Mouse (Mus musculus): ENCODE measurements around the gene Arhgef7. TPM values are rescaled to one million over a fixed set of nuclear protein-coding genes. Genes with fewer than 3 reads are reported as not detected.

The Arhgef7 gene
- polyA plus RNA-seq, 1 experiment from 2014 or later, result 27.7 TPM

DNA sequence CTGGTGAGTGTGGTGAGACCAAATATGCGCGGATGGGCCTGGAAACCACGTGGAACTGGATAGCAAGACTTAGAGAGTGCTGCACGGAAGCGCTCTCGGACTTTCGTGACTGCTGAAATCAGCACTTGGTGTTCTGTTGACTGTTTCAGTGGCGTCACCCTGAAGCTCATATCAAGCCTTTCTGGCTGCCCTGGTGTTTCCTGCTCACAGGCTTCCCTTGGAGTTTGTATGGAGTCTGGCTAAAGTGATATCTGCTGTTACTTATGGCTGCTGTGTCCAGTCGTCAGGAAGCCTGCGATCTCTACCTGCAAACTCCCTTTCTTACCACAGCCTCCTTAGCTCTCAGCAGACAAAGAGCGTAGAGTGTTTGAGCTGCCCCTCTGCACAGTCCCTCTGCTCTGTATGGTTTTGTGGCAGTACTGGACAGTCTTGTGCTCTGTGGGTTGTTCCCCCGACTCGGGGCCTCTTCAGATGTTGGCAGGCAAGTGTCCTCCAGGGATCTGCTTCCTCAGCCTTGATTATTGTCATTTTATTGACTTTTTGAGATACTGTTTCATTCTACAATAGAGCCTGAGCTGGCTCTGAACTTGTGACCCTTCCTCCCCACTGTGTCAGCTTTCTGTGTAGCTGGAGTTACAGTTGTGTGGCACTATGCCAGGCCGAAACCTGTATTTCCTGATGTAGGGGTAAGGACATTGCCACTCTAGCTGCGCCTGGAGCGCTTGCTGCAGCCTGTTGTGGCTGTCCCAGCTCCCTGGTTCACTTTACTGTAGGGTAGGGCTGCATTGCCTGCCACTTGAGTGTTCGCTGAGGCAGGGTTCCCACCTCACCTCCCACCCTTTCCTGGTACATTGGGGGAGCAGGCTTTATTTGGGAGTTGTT is 46.9 kb downstream of the Arhgef7 start:
- H3K9me3 ChIP-seq, result no peaks in the 10 kb centered on the region
- H3K4me2 ChIP-seq (replicated peaks), result no peak overlapping the region
- no peak overlapping the region for H3K4me3 ChIP-seq (replicated peaks)
- H3K27me3 ChIP-seq (replicated peaks), result no peaks in the 10 kb centered on the region
- H3K4me1 ChIP-seq (replicated peaks), result peaks cover 29% of the 10 kb centered on the region
- no peaks in the 10 kb centered on the region for H3K36me3 ChIP-seq
- ATAC-seq, result peak; percentile 75
- no peak overlapping the region for H3K9ac ChIP-seq
- peak overlapping the region; percentile 8; the same call in 1 of the 2 replicates for H3K27ac ChIP-seq
- WGBS, result 60% methylated on average over 17 of the region's 17 CpGs

DNA sequence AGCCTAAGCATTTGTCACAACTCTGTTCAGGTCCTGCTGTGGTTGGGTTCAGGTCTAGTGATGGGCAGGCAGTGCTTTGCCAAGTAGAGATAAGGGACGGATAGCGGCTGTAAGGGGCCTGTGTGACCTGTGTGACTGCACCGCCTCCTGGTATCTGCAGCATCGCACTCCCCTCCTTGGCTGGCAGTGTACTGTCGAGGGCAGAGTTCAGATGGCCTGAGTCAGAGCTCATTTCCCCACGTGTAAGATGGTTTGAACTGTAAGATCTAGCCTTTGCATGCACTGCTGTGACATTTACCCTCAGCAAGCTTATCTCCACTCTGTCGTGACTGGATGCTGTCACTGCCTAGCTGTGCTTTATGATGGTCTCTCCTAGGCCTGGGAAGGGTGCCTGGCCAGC is 48.4 kb downstream of the Arhgef7 start:
- Histone ChIP-seq H3K4me3 (replicated peaks) (no peak overlapping the region), H3K4me1 (replicated peaks) (peaks cover 29% of the 10 kb centered on the region), H3K27me3 (replicated peaks) (no peaks in the 10 kb centered on the region), H3K9me3 (no peaks in the 10 kb centered on the region), H3K36me3 (no peaks in the 10 kb centered on the region), H3K4me2 (replicated peaks) (no peak overlapping the region), H3K9ac (no peak overlapping the region), H3K27ac (no peak overlapping the region)
- WGBS, result 33% methylated on average over 7 of the region's 7 CpGs
- peak; percentile 77 for ATAC-seq

GRCm38 (mm10) chr8:11776451-11777180 is 49.1 kb downstream of the Arhgef7 start:
- H3K4me1 ChIP-seq (replicated peaks), result peaks cover 29% of the 10 kb centered on the region
- no peaks in the 10 kb centered on the region for H3K36me3 ChIP-seq
- 88% methylated on average over 8 of the region's 8 CpGs for WGBS
- H3K27ac ChIP-seq, result no peak overlapping the region
- no peaks in the 10 kb centered on the region for H3K9me3 ChIP-seq
- H3K9ac ChIP-seq, result no peak overlapping the region
- no peak for ATAC-seq
- H3K27me3 ChIP-seq (replicated peaks), result no peaks in the 10 kb centered on the region
- H3K4me3 ChIP-seq (replicated peaks), result no peak overlapping the region
- H3K4me2 ChIP-seq (replicated peaks), result no peak overlapping the region

- Histone ChIP-seq H3K4me3 (replicated peaks) (no peak overlapping the region), H3K4me2 (replicated peaks) (no peak overlapping the region), H3K9me3 (no peaks in the 10 kb centered on the region), H3K9ac (no peak overlapping the region), H3K36me3 (no peaks in the 10 kb centered on the region), H3K27ac (no peak overlapping the region), H3K27me3 (replicated peaks) (no peaks in the 10 kb centered on the region), H3K4me1 (replicated peaks) (peaks cover 29% of the 10 kb centered on the region)
- no peak for ATAC-seq
- 74% methylated on average over 10 of the region's 10 CpGs for WGBS
These were observed 49.7 kb downstream of the Arhgef7 start for GRCm38 (mm10) chr8:11777201-11777600.

- Histone ChIP-seq H3K4me2 (replicated peaks) (no peak overlapping the region), H3K4me3 (replicated peaks) (0 out of 2 replicates have a peak overlapping the region, but pooled peaks have one; percentile 2), H3K9me3 (no peaks in the 10 kb centered on the region), H3K27ac (0 out of 2 replicates have a peak overlapping the region, but pooled peaks have one; percentile 4), H3K36me3 (0 out of 2 replicates have a peak, but pooled peaks cover 7% of the 10 kb centered on the region), H3K9ac (no peak overlapping the region), H3K4me1 (replicated peaks) (peaks cover 23% of the 10 kb centered on the region), H3K27me3 (replicated peaks) (no peaks in the 10 kb centered on the region)
- ATAC-seq, result no peak
- 68% methylated on average over 8 of the region's 8 CpGs for WGBS
These were observed 51.3 kb downstream of the Arhgef7 start for GRCm38 (mm10) chr8:11778646-11779433.

DNA sequence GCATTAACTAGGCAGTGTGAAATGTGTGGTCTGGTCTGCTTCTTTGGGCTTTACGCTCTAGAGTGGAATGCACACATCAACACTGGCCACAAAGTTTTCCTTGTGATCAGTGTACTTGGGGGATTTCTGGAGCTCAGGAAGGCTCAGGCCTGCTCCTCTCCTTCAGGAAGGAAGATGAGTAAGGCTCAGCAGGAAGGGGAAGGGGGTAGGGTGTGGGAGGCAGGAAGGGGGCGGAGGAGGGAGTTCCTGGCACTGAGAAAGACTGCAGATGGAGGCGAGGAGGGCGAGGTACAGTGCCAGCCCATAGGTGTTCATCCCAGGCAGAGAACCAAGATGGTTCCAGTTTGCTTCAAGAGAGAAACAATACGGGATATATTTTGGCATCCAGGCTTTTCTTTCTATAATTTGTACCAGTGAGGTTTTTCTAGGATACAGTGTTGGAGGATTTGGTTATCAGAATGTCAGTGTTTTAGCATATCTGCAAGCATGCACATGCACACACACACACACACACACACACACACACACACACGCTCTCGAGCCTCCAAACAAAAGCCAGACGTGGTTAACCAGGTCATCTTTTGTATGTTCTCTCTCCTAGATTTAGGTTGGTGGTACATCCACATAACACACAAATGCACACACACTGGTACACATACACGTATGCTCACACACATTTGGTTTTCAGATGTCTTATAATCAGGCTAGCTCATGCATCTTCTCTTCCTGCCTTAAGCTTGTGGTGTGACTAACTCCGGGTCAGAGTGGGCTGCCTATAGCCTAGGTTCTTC is 52.5 kb downstream of the Arhgef7 start:
- no peak overlapping the region for H3K9ac ChIP-seq
- H3K27ac ChIP-seq, result no peak overlapping the region
- no peaks in the 10 kb centered on the region for H3K27me3 ChIP-seq (replicated peaks)
- no peak for ATAC-seq
- H3K4me2 ChIP-seq (replicated peaks), result 0 out of 2 replicates have a peak overlapping the region, but pooled peaks have one; percentile 12
- 71% methylated on average over 10 of the region's 10 CpGs for WGBS
- H3K36me3 ChIP-seq, result 0 out of 2 replicates have a peak, but pooled peaks cover 7% of the 10 kb centered on the region
- H3K9me3 ChIP-seq, result no peaks in the 10 kb centered on the region
- peak overlapping the region; percentile 2; the same call in 1 of the 2 replicates for H3K4me3 ChIP-seq (replicated peaks)
- peaks cover 11% of the 10 kb centered on the region for H3K4me1 ChIP-seq (replicated peaks)

DNA sequence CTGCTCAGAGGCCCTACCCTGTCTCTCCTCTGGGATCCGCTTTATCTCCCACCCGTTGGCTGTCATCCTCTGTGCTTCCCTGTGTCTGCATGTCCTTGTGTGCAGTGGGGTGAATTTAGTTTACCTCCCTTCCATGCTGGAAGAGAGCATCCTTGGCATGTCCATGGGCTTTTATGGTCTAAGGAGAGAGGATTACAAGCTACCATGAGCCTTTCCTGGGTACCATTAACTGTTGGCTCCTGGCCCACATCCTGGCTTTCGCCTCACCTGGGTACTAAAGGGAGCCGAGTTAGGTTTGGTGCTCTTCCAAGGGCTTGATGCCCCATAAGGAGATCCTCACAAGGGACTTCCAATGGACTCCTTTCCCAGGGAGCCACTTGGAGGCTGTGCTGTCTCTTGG is 53.1 kb downstream of the Arhgef7 start:
- Histone ChIP-seq H3K4me3 (replicated peaks) (no peak overlapping the region), H3K4me2 (replicated peaks) (0 out of 2 replicates have a peak overlapping the region, but pooled peaks have one; percentile 12), H3K9me3 (no peaks in the 10 kb centered on the region)

DNA sequence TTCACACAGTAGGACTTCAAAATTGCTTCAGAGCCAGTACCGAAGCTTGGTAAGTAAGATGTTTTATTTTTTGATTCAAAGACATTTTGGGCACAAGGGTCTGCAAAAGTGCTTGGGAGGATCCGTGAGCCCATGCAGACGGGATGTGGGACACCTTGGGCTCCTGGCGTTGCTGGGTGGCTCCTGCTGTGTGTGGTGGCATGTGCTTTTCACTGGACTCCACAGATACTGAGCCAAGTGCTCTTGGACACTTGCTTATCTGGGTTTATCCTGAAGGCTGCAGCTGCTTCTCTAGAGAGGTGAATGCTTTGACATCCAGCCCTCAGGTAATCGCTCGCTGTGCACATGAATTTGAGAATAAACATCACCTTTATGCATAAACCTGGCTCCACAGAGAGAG is 55.1 kb downstream of the Arhgef7 start:
- 93% methylated on average over 6 of the region's 6 CpGs for whole genome bisulfite sequencing

More for the DNA sequence above, 53.1 kb downstream of the Arhgef7 start:
- H3K27me3 ChIP-seq (replicated peaks), result no peaks in the 10 kb centered on the region
- no peak overlapping the region for H3K27ac ChIP-seq
- WGBS, result 89% methylated on average over 4 of the region's 4 CpGs
- H3K4me1 ChIP-seq (replicated peaks), result 0 out of 2 replicates have a peak, but pooled peaks cover 5% of the 10 kb centered on the region
- 0 out of 2 replicates have a peak, but pooled peaks cover 9% of the 10 kb centered on the region for H3K36me3 ChIP-seq
- H3K9ac ChIP-seq, result no peak overlapping the region
- no peak for ATAC-seq

DNA sequence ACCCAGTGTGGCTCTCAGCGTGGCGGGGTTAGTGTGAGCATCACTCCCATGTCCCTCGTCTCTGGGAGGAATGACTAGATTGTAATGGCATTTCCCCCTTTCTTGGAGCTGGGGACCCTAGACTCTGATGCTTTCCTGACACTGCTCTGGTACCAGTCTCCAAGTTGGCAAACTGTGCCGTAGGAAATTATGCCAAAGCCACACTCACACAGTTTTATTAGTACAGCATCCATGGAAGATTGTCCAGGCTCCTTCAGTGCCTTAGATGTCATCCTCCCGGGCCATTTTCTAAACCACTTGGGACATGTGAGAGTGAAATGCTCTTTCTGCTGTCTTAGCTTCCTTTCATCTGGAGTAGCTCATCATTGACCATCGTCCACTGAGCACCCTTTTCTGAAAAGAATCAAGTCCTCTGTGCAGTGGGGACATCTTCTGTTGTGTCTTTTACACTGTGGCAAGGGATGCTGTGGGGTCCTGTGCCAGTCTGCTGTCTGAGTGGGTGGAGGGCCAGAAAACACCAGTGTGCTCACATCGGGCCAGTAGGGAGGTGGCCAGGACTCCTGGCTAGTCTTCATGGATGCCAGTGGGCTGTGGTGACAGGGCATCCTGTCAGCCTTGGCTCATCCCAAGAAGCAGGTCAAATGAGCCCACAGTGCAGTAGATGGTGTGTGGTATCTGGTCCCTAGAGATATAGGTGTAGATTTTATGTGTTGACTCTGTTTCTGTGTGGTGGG is 56.5 kb downstream of the Arhgef7 start:
- ATAC-seq, result no peak
- Histone ChIP-seq H3K9me3 (no peaks in the 10 kb centered on the region), H3K36me3 (0 out of 2 replicates have a peak, but pooled peaks cover 13% of the 10 kb centered on the region)

More for the DNA sequence above, 55.1 kb downstream of the Arhgef7 start:
- Histone ChIP-seq H3K9ac (no peak overlapping the region), H3K4me2 (replicated peaks) (no peak overlapping the region), H3K4me3 (replicated peaks) (no peak overlapping the region), H3K36me3 (0 out of 2 replicates have a peak, but pooled peaks cover 13% of the 10 kb centered on the region), H3K27me3 (replicated peaks) (no peaks in the 10 kb centered on the region), H3K27ac (no peak overlapping the region), H3K9me3 (no peaks in the 10 kb centered on the region), H3K4me1 (replicated peaks) (no peaks in the 10 kb centered on the region)
- no peak for ATAC-seq

DNA sequence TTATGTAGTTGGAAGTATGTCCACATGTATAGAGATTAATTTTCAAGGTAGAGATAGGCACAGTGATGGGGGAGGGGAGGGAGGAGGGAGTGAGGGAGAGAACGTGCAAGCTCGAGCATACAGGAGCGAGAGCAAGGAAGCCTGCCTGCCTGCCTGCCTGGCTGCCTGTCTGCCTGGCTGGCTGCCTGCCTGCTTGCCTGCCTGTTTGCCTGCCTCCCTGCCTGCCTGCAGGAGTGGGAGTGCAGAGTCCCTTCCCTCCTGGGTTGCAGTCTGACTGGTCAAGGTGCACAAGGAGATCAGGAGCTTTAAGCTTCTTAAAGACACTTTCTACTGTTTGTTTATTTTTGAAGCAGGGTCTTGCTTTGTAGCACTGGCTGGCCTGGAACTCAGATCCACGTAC is 57.6 kb downstream of the Arhgef7 start:
- 0 out of 2 replicates have a peak, but pooled peaks cover 13% of the 10 kb centered on the region for H3K36me3 ChIP-seq
- no peaks in the 10 kb centered on the region for H3K27me3 ChIP-seq (replicated peaks)

More for the DNA sequence above, 56.5 kb downstream of the Arhgef7 start:
- no peak overlapping the region for H3K4me2 ChIP-seq (replicated peaks)
- no peak overlapping the region for H3K27ac ChIP-seq
- H3K27me3 ChIP-seq (replicated peaks), result no peaks in the 10 kb centered on the region
- H3K4me1 ChIP-seq (replicated peaks), result no peaks in the 10 kb centered on the region
- H3K4me3 ChIP-seq (replicated peaks), result no peak overlapping the region
- WGBS, result 90% methylated on average over 7 of the region's 7 CpGs
- H3K9ac ChIP-seq, result no peak overlapping the region

More for the DNA sequence above, 57.6 kb downstream of the Arhgef7 start:
- H3K9me3 ChIP-seq, result no peaks in the 10 kb centered on the region
- no peaks in the 10 kb centered on the region for H3K4me1 ChIP-seq (replicated peaks)
- H3K4me2 ChIP-seq (replicated peaks), result no peak overlapping the region
- no peak for ATAC-seq
- H3K27ac ChIP-seq, result no peak overlapping the region
- no peak overlapping the region for H3K4me3 ChIP-seq (replicated peaks)
- H3K9ac ChIP-seq, result no peak overlapping the region
- 48% methylated on average over 4 of the region's 4 CpGs for WGBS
